Mouse (Mus musculus): Measurements from ENCODE around the gene Tab2. TPM values are rescaled to one million over a fixed set of nuclear protein-coding genes. Genes with fewer than 3 reads are reported as not detected.

Gene Tab2
- total and polyA plus RNA-seq, 2 experiments from 2014 or later: 10.8 to 60.7 TPM

DNA sequence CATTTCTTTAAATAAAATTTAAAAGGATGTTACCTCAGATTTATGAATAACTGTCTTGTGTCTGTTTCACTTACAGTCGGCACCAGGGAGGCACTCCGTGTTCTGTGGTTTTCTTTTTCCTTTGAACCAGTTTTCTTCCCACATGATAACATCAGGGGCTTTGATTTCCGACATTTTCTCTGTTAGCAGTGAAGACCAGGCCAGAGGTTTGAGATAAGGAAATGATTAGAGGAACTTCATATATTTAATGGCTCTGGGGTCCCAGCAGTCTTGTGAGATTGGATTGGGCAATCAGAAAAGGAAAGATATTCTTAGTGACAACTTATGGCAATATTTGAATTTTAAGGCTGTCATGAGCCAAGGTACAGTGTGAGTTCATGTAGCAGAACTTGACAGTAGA lies 11.1 kb upstream of the Tab2 start:
- H3K27ac ChIP-seq (ENCODE audit: low read depth, low read length): no peak overlapping the region
- no peak for DNase-seq (ENCODE audit: low spot score)
- H3K9me3 ChIP-seq (ENCODE audit: low read length): no peaks in the 10 kb centered on the region
- WGBS: 67% methylated on average over 3 of the region's 3 CpGs
- no peak overlapping the region for H3K9ac ChIP-seq (replicated peaks; ENCODE audit: low read length, poor library complexity, severe bottlenecking)
- H3K36me3 ChIP-seq (ENCODE audit: insufficient read depth, low read length): no peaks in the 10 kb centered on the region
- H3K4me3 ChIP-seq (ENCODE audit: low read depth, low read length): no peak overlapping the region
- no peaks in the 10 kb centered on the region for H3K4me1 ChIP-seq (ENCODE audit: insufficient read depth, low read length)
- no peak for ATAC-seq (ENCODE audit: low FRiP score)
- no peak overlapping the region for H3K4me2 ChIP-seq (ENCODE audit: low read depth, low read length, poor library complexity, severe bottlenecking)
- TF ChIP-seq CTCF (IDR thresholded peaks at IDR 0.05): no peak
- H3K27me3 ChIP-seq (ENCODE audit: insufficient read depth, low read length): no peaks in the 10 kb centered on the region

DNA sequence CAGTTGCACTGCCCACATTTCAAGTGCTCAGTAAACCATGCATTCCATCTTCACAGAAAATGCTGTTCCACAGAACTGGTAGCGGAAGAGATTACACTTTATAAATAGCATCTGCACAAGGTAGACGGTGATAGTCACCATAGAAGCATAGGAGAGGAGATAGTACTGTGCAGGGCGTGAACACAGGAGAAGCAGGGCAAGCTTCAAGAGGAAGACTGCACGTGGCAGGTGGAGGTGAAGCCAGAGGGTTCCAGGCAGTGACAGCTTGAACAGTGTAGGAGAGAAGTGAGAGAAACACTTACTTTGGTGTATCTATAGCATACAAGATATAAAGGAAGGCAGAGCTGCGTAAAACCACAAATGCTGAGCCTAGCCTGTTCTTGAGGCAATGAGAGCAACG lies 3.0 kb upstream of the Tab2 start:
- WGBS: 80% methylated on average over 6 of the region's 6 CpGs
- Histone ChIP-seq H3K36me3 (ENCODE audit: insufficient read depth, low read length) (no peaks in the 10 kb centered on the region), H3K4me2 (ENCODE audit: low read depth, low read length, poor library complexity, severe bottlenecking) (no peak overlapping the region), H3K27me3 (ENCODE audit: insufficient read depth, low read length) (no peaks in the 10 kb centered on the region), H3K9ac (replicated peaks; ENCODE audit: low read length, poor library complexity, severe bottlenecking) (no peak overlapping the region), H3K27ac (ENCODE audit: low read depth, low read length) (no peak overlapping the region), H3K4me1 (ENCODE audit: insufficient read depth, low read length) (no peaks in the 10 kb centered on the region), H3K4me3 (ENCODE audit: low read depth, low read length) (no peak overlapping the region), H3K9me3 (ENCODE audit: low read length) (no peaks in the 10 kb centered on the region)
- DNase-seq (ENCODE audit: low spot score): no peak
- no peak for TF ChIP-seq CTCF (IDR thresholded peaks at IDR 0.05)
- ATAC-seq (ENCODE audit: low FRiP score): no peak

- H3K4me2 ChIP-seq (ENCODE audit: low read depth, low read length, poor library complexity, severe bottlenecking): peak overlapping the region; percentile 92
- peaks cover 9% of the 10 kb centered on the region; the same call in 1 of the 2 replicates for H3K4me1 ChIP-seq (ENCODE audit: insufficient read depth, low read length)
- no peaks in the 10 kb centered on the region for H3K27me3 ChIP-seq (ENCODE audit: insufficient read depth, low read length)
- H3K9ac ChIP-seq (replicated peaks; ENCODE audit: low read length, poor library complexity, severe bottlenecking): peak overlapping the region; percentile 98
- H3K27ac ChIP-seq (ENCODE audit: low read depth, low read length): peak overlapping the region; percentile 98
- no peaks in the 10 kb centered on the region for H3K9me3 ChIP-seq (ENCODE audit: low read length)
- no peak for TF ChIP-seq CTCF (IDR thresholded peaks at IDR 0.05)
- peak; percentile 74 for ATAC-seq (ENCODE audit: low FRiP score)
- no peaks in the 10 kb centered on the region for H3K36me3 ChIP-seq (ENCODE audit: insufficient read depth, low read length)
- peak; percentile 45 for DNase-seq (ENCODE audit: low spot score)
- WGBS: no CpG with 5 or more reads among the region's 76 CpGs
- peak overlapping the region; percentile 97 for H3K4me3 ChIP-seq (ENCODE audit: low read depth, low read length)
These were observed 352 bp downstream of the Tab2 start for GRCm38 (mm10) chr10:7955634-7956121.

DNA sequence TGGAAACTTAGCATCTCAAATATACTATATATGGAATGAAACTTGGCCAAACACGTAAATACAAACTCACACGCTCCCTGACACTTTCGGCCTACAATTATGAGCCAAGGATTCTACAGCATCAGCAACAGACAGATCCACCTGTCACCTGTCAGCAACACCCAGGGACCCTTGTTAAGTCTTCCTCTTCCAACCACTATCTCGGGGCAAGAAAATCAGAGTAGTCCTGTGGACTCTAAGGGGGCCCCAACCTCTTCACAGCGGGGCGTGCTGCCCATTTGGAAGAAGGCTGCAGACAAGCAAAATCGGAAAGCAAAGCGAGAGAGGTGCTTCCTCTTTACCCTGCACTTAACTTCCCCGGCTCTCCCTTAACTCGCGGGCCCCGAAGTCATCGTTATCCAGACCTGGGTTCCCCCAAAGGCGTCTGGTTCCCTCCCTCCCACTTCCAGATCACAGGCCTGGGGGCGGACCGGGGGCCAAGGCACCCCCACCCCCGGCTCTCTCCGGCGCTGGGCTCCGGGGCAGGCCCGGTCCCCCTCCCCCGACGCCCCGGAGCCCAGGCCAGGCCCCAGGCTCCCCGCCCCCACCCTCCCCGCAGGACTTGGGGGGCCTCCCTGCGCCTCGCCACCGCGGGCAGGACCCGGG lies 919 bp downstream of the Tab2 start:
- Histone ChIP-seq H3K27ac (ENCODE audit: low read depth, low read length) (peak overlapping the region; percentile 98), H3K36me3 (ENCODE audit: insufficient read depth, low read length) (no peaks in the 10 kb centered on the region), H3K9ac (replicated peaks; ENCODE audit: low read length, poor library complexity, severe bottlenecking) (peak overlapping the region; percentile 98), H3K9me3 (ENCODE audit: low read length) (no peaks in the 10 kb centered on the region), H3K27me3 (ENCODE audit: insufficient read depth, low read length) (no peaks in the 10 kb centered on the region), H3K4me3 (ENCODE audit: low read depth, low read length) (peak overlapping the region; percentile 97), H3K4me2 (ENCODE audit: low read depth, low read length, poor library complexity, severe bottlenecking) (peak overlapping the region; percentile 92), H3K4me1 (ENCODE audit: insufficient read depth, low read length) (peaks cover 9% of the 10 kb centered on the region; the same call in 1 of the 2 replicates)
- TF ChIP-seq CTCF (IDR thresholded peaks at IDR 0.05): no peak
- peak; percentile 36 for ATAC-seq (ENCODE audit: low FRiP score)
- 1% methylated on average over 23 of the region's 31 CpGs for WGBS
- DNase-seq (ENCODE audit: low spot score): peak; percentile 21

DNA sequence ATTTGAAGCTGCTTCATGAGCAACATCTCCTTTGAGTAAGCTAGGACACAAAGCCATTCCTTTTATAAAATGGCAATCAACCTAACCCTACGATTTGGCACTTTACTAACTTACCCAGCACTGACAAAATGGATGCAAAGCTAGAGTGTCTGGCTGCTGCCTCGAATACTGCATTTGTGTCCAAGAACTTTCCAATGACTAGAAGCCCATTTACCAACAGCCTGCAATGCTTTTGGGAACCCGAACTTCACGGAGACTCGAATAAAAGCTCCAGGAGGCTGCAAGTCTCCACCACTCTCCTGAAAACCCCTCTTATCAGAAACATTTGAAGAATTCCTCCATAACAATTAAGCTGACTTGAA lies 1.4 kb downstream of the Tab2 start:
- no peaks in the 10 kb centered on the region for H3K36me3 ChIP-seq (ENCODE audit: insufficient read depth, low read length)
- H3K27me3 ChIP-seq (ENCODE audit: insufficient read depth, low read length): no peaks in the 10 kb centered on the region
- peak overlapping the region; percentile 98 for H3K9ac ChIP-seq (replicated peaks; ENCODE audit: low read length, poor library complexity, severe bottlenecking)
- 1% methylated on average over 5 of the region's 5 CpGs for WGBS
- no peak for ATAC-seq (ENCODE audit: low FRiP score)
- no peak for TF ChIP-seq CTCF (IDR thresholded peaks at IDR 0.05)
- peaks cover 9% of the 10 kb centered on the region; the same call in 1 of the 2 replicates for H3K4me1 ChIP-seq (ENCODE audit: insufficient read depth, low read length)
- peak overlapping the region; percentile 92 for H3K4me2 ChIP-seq (ENCODE audit: low read depth, low read length, poor library complexity, severe bottlenecking)
- H3K27ac ChIP-seq (ENCODE audit: low read depth, low read length): peak overlapping the region; percentile 98
- peak overlapping the region; percentile 97 for H3K4me3 ChIP-seq (ENCODE audit: low read depth, low read length)
- no peaks in the 10 kb centered on the region for H3K9me3 ChIP-seq (ENCODE audit: low read length)
- DNase-seq (ENCODE audit: low spot score): peak; percentile 8

DNA sequence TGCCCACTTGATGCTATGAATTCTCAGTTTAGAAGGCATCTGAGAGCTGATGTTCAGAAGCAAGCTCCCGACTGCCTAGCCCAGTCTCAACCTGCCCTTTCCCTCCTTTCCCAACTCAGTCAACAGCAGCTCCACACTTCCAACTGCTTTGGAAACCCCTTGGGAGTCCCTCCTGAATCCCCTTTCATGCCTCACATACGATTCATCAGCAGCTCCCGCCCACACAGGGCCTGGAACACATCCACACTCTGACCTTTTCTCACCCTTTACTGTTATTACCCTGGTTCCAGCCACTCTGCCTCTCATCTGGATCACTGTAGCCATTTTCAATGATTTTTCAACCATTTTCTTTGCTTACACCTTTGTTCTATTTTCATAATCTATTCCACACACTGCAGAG lies 13.0 kb downstream of the Tab2 start:
- DNase-seq (ENCODE audit: low spot score) (peak; percentile 1), ATAC-seq (ENCODE audit: low FRiP score) (no peak)
- H3K4me1 ChIP-seq (ENCODE audit: insufficient read depth, low read length): no peaks in the 10 kb centered on the region
- H3K9ac ChIP-seq (replicated peaks; ENCODE audit: low read length, poor library complexity, severe bottlenecking): no peak overlapping the region
- H3K36me3 ChIP-seq (ENCODE audit: insufficient read depth, low read length): no peaks in the 10 kb centered on the region
- no peak overlapping the region for H3K4me3 ChIP-seq (ENCODE audit: low read depth, low read length)
- H3K27me3 ChIP-seq (ENCODE audit: insufficient read depth, low read length): no peaks in the 10 kb centered on the region
- no peaks in the 10 kb centered on the region for H3K9me3 ChIP-seq (ENCODE audit: low read length)
- H3K27ac ChIP-seq (ENCODE audit: low read depth, low read length): no peak overlapping the region
- 54% methylated on average over 3 of the region's 3 CpGs for whole genome bisulfite sequencing
- H3K4me2 ChIP-seq (ENCODE audit: low read depth, low read length, poor library complexity, severe bottlenecking): no peak overlapping the region
- TF ChIP-seq CTCF (IDR thresholded peaks at IDR 0.05): no peak
